Mouse (Mus musculus) ES-E14 (cell line): ENCODE data around the gene Il1rap. TPM values are rescaled to one million over a fixed set of nuclear protein-coding genes. Genes with fewer than 3 reads are reported as not detected.

ENCODE experiments used
- DNase-seq: peaks from one replicate; pipeline ENCODE4 v3.0.0-alpha.2; 2013; ENCODE audit warnings: low read depth, low spot score
- H3K27ac ChIP-seq: 2 replicates; pipeline ENCODE4 v1.5.1; 2012; ENCODE audit warnings: low read depth, mild to moderate bottlenecking, low read length, moderate library complexity, mixed read lengths; ENCODE audit not compliant: poor library complexity, insufficient read depth, severe bottlenecking
- H3K36me3 ChIP-seq: 2 replicates; pipeline ENCODE4 v1.6.1; 2012; ENCODE audit warnings: mild to moderate bottlenecking, low read length, moderate library complexity, mixed read lengths; ENCODE audit not compliant: control insufficient read depth, poor library complexity, insufficient read depth, severe bottlenecking
- H3K4me1 ChIP-seq, 2 experiments: fragments of 150-350 bp in 1 of 2; sonication (generic) in 1 of 2; 2 replicates each; pipeline ENCODE4 v1.6.1; 2012; ENCODE audit warnings: low read length in 2 of 2, mild to moderate bottlenecking in 1 of 2, mixed read lengths in 1 of 2; ENCODE audit not compliant: control insufficient read depth in 2 of 2, insufficient read depth in 2 of 2, poor library complexity in 1 of 2
- H3K4me3 ChIP-seq, 2 experiments: fragments of 150-350 bp in 1 of 2; sonication (generic) in 1 of 2; 2 replicates each; pipeline ENCODE4 v1.5.1; 2012; ENCODE audit warnings: low read length in 2 of 2, low read depth in 1 of 2, mild to moderate bottlenecking in 1 of 2, mixed read lengths in 1 of 2; ENCODE audit not compliant: insufficient read depth in 1 of 2, poor library complexity in 1 of 2, severe bottlenecking in 1 of 2
- H3K9ac ChIP-seq: 2 replicates; pipeline ENCODE4 v1.6.1; 2012; ENCODE audit warnings: low read depth, mild to moderate bottlenecking, low read length, mixed read lengths; ENCODE audit not compliant: poor library complexity, insufficient read depth, severe bottlenecking
- H3K9me3 ChIP-seq: fragments of 150-350 bp; sonication (generic); 2 replicates; pipeline ENCODE4 v1.6.1; 2012; ENCODE audit warnings: low read depth, mild to moderate bottlenecking, low read length; ENCODE audit not compliant: control insufficient read depth, insufficient read depth
- CHD2 ChIP-seq: IDR thresholded peaks from 2 replicates; pipeline ENCODE4 v1.6.1; 2014; ENCODE audit warnings: mild to moderate bottlenecking, low read depth, low read length, inconsistent platforms
- HCFC1 ChIP-seq: IDR thresholded peaks from 2 replicates; pipeline ENCODE4 v1.6.1; 2012; ENCODE audit warnings: low read length, inconsistent platforms, borderline replicate concordance; ENCODE audit not compliant: insufficient read depth
- MAFK ChIP-seq: IDR thresholded peaks from 2 replicates; pipeline ENCODE4 v1.6.1; 2014; ENCODE audit warnings: mild to moderate bottlenecking, low read depth, low read length, inconsistent platforms; ENCODE audit not compliant: insufficient read depth
- ZC3H11A ChIP-seq: IDR thresholded peaks from 2 replicates; pipeline ENCODE4 v1.6.1; 2012; ENCODE audit warnings: low read depth, mild to moderate bottlenecking, inconsistent platforms, low read length, borderline replicate concordance
- ZNF384 ChIP-seq: IDR thresholded peaks from 2 replicates; pipeline ENCODE4 v1.6.1; 2012; ENCODE audit warnings: low read depth, low read length, inconsistent platforms
- in situ Hi-C, 2 experiments: fragments of 600-800 bp; cut with MboI; formaldehyde crosslinking; loops; one replicate each; pipeline ENCODE4 v1.15.1; 2025; ENCODE audit warnings: low sequenced_read_pairs in 2 of 2, inconsistent platforms in 1 of 2; ENCODE audit not compliant: unreplicated experiment in 2 of 2
- total RNA-seq: library from RNA; depleted of rRNA; stranded (reverse); fragments of 300-350 nt; gene quantifications from 2 replicates; pipeline ENCODE4 v1.2.3, GENCODE M21; 2012

Il1rap gene
- total RNA-seq, 1 experiment = 4.3 TPM

DNA sequence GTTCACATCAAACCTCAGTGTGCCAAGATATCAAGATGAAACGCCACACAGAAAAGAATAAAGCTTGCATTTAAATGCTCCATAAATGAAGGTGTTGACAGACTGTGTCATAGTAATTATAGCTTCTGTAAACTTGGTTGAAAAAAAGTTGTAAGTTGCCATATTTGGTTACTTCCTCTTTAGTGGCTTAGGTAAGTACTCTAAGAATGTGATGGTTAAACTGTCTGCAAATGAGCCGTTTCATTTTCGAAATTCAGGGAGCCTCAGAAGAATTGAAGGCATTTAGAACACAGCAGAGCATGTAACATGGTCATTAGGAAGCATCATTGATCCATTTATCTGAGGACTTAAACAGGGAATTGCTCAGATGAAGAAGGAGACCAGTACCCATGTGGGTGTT, 146.6 kb downstream of the Il1rap start:
- no peaks in the 10 kb centered on the region for H3K9me3 ChIP-seq
- H3K27ac ChIP-seq = no peak overlapping the region
- H3K36me3 ChIP-seq = no peaks in the 10 kb centered on the region
- TF ChIP-seq CHD2 = no peak
- no peak for TF ChIP-seq HCFC1
- TF ChIP-seq ZC3H11A = no peak
- no peak for TF ChIP-seq MAFK
- no peak for TF ChIP-seq ZNF384
- no peak overlapping the region for H3K4me3 ChIP-seq
- DNase-seq = no peak
- no peak overlapping the region for H3K9ac ChIP-seq
- H3K4me1 ChIP-seq = no peaks in the 10 kb centered on the region
- in situ Hi-C loops = no loop called here

DNA sequence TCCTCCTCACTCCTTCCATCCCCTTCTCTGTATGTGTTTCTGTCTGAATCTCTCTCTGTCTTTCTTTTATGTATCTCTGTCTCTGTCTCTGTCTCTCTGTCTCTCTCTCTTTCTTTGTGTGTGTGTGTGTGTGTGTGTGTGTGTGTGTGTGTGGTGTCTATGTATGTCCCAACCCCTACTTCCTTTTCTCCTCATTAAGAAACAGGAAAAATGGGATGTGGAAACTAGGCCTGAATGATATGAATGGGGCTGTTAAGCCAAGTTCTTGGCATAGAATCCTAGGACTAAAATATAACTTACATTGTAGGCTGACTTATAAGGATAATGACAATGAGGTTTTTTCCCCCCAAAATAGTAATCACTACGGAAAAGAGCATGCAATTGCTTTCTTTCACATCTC, 149.4 kb downstream of the Il1rap start:
- in situ Hi-C loops = no loop called here
- no peak overlapping the region for H3K27ac ChIP-seq
- no peaks in the 10 kb centered on the region for H3K36me3 ChIP-seq
- TF ChIP-seq MAFK = no peak
- TF ChIP-seq HCFC1 = no peak
- no peak for TF ChIP-seq ZC3H11A
- no peak for TF ChIP-seq CHD2
- no peak for TF ChIP-seq ZNF384
- DNase-seq = no peak
- H3K9ac ChIP-seq = no peak overlapping the region
- H3K4me3 ChIP-seq = no peak overlapping the region
- no peaks in the 10 kb centered on the region for H3K4me1 ChIP-seq
- H3K9me3 ChIP-seq = no peaks in the 10 kb centered on the region

DNA sequence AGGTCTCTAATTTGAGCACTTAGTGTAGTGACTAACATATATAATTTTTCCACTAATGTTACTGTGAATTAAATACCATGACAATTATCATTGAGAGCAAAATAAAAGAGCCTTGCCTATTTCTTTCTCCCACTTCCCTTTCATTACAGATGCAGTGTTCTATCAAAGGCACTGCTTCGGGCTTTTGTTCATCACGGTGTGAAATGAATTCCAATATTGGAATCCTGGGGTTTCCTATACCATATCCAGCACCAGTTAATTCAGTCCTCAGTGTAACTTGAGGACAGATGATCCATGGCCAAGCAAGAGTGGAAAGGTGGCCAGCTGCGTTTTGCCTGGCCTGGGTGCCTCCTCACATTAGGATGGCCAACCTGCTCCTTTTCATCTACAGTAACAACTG, 151.1 kb downstream of the Il1rap start:
- TF ChIP-seq ZC3H11A = no peak
- no peak for TF ChIP-seq HCFC1
- TF ChIP-seq CHD2 = no peak
- TF ChIP-seq ZNF384 = no peak
- TF ChIP-seq MAFK = no peak
- in situ Hi-C loops = no loop called here
- Histone ChIP-seq H3K27ac (no peak overlapping the region), H3K4me1 (no peaks in the 10 kb centered on the region), H3K9me3 (no peaks in the 10 kb centered on the region), H3K36me3 (no peaks in the 10 kb centered on the region), H3K9ac (no peak overlapping the region), H3K4me3 (no peak overlapping the region)
- no peak for DNase-seq

DNA sequence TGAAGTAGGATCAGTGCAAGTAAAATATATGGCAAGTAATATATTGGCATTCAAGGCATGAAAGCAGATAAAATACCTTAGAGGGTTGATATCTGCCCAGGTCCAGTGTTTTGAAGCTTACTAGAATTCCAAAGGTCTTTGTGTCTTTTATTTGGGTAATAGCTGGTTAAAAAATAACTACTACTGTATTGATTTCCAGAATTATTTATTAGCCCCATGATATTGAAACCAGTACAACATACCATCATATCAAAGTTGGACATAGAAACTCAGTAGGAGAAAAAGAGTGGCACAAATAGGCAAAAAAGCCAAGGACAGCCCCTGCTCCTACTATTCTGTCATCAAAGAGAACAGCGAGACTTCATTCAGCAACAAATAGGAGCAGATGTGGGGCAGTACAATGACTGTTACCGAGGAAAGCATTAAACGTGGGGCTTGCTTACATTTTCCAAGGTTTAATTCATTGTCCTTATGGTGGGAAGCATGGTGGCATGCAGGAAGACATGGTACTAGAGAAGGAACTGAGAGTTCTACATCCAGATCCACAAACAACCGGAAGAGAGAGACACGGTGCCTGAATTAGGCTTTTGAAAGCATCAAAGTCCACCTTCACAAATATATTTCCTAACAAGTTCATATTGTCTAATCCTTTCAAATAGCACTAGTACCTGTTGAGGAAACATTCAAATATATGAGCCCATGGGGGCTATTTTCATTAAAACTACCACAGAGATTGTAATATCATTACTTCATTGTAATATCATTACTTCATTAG, 174.1 kb downstream of the Il1rap start:
- Histone ChIP-seq H3K9ac (no peak overlapping the region), H3K36me3 (no peaks in the 10 kb centered on the region), H3K4me1 (no peaks in the 10 kb centered on the region), H3K9me3 (no peaks in the 10 kb centered on the region), H3K27ac (no peak overlapping the region), H3K4me3 (no peak overlapping the region)
- in situ Hi-C loops = no loop called here
- no peak for DNase-seq
- TF ChIP-seq HCFC1 (no peak), ZC3H11A (no peak), ZNF384 (no peak), CHD2 (no peak), MAFK (no peak)

DNA sequence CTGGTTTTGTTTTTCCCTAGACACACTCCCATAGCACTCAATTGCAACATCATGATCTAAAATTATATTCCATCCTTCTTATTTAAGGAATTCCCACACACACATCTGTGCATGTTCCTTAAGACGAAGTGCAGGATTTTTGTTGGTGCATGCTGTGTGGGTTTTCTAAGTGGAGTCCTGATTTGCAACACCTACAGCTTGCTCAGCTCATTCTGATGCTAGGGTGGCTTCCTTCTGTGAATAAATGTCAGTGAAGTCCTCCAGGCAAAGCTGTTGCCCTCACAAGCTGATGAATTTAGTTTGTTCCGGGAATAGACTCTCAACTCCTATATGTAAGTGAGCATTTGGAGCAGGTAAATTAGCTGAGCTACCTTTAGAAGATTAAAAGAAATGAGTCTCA, 194.5 kb downstream of the Il1rap start:
- Histone ChIP-seq H3K36me3 (no peaks in the 10 kb centered on the region), H3K27ac (no peak overlapping the region), H3K4me3 (no peak overlapping the region), H3K9me3 (no peaks in the 10 kb centered on the region), H3K9ac (no peak overlapping the region), H3K4me1 (no peaks in the 10 kb centered on the region)
- TF ChIP-seq ZC3H11A (no peak), HCFC1 (no peak), ZNF384 (no peak), CHD2 (no peak), MAFK (no peak)
- in situ Hi-C loops = no loop called here
- no peak for DNase-seq
